Mouse (Mus musculus) myocyte (in vitro differentiated cells): ENCODE results near the gene Cops7b. TPM values are rescaled to one million over a fixed set of nuclear protein-coding genes. Genes with fewer than 3 reads are reported as not detected.
"Not testable (repeated sequence)": the region's sequence is repeated elsewhere in the genome, so short reads cannot be mapped to it uniquely, and the experiment has no call there.

Source experiments
- H3K27me3 ChIP-seq: one replicate; pipeline ENCODE4 v1.6.1; 2011; ENCODE audit not compliant: control insufficient read depth, insufficient read depth, insufficient read length
- H3K36me3 ChIP-seq: one replicate; pipeline ENCODE4 v1.6.1; 2011; ENCODE audit not compliant: control insufficient read depth, insufficient read depth
- H3K4me2 ChIP-seq: one replicate; pipeline ENCODE4 v1.6.1; 2011; ENCODE audit warnings: low read depth, control low read depth
- H3K4me3 ChIP-seq: one replicate; pipeline ENCODE4 v1.5.1; 2011; ENCODE audit warnings: mild to moderate bottlenecking, control low read depth, moderate library complexity
- H3K79me2 ChIP-seq: one replicate; pipeline ENCODE4 v1.6.1; 2011; ENCODE audit not compliant: control insufficient read depth, insufficient read depth
- H3ac ChIP-seq: one replicate; pipeline ENCODE4 v1.6.1; 2011; ENCODE audit not compliant: control insufficient read depth, insufficient read length
- CEBPB ChIP-seq: IDR thresholded peaks from 2 replicates; pipeline ENCODE4 v1.6.1; 2011; ENCODE audit warnings: mild to moderate bottlenecking, moderate library complexity; ENCODE audit not compliant: poor library complexity, insufficient read depth, severe bottlenecking
- E2F4 ChIP-seq: IDR thresholded peaks from one replicate; pipeline ENCODE4 v1.6.1; 2011; ENCODE audit warnings: mild to moderate bottlenecking, control low read depth, moderate library complexity; ENCODE audit not compliant: insufficient read depth
- MAX ChIP-seq: IDR thresholded peaks from one replicate; pipeline ENCODE4 v1.6.1; 2011; ENCODE audit warnings: low read depth, mild to moderate bottlenecking, control low read depth
- MYOD1 ChIP-seq, 3 experiments: IDR thresholded peaks; one replicate each; pipeline ENCODE4 v1.6.1; 2011; ENCODE audit warnings: control low read depth in 2 of 3, low read depth in 2 of 3, mild to moderate bottlenecking in 2 of 3, moderate library complexity in 1 of 3; ENCODE audit not compliant: insufficient read length in 2 of 3, control insufficient read depth in 1 of 3
- MYOG ChIP-seq, 3 experiments: IDR thresholded peaks; one replicate each; pipeline ENCODE4 v1.6.1; 2011; ENCODE audit warnings: control low read depth in 2 of 3, low read depth in 2 of 3, mild to moderate bottlenecking in 2 of 3; ENCODE audit not compliant: insufficient read length in 2 of 3, control insufficient read depth in 1 of 3, insufficient read depth in 1 of 3
- POLR2A ChIP-seq: IDR thresholded peaks from one replicate; pipeline ENCODE4 v1.6.1; 2011; ENCODE audit warnings: low read depth, mild to moderate bottlenecking, control low read depth, moderate library complexity; ENCODE audit not compliant: insufficient read length
- POLR2AphosphoS2 ChIP-seq: IDR thresholded peaks from one replicate; pipeline ENCODE4 v1.6.1; 2011; ENCODE audit warnings: low read depth, control low read depth; ENCODE audit not compliant: insufficient read length
- REST ChIP-seq: IDR thresholded peaks from one replicate; pipeline ENCODE4 v1.6.1; 2011; ENCODE audit warnings: mild to moderate bottlenecking, control low read depth, moderate library complexity; ENCODE audit not compliant: insufficient read depth, insufficient read length
- SRF ChIP-seq: IDR thresholded peaks from one replicate; pipeline ENCODE4 v1.6.1; 2011; ENCODE audit warnings: low read depth; ENCODE audit not compliant: control insufficient read depth, insufficient read length
- TCF12 ChIP-seq: IDR thresholded peaks from one replicate; pipeline ENCODE4 v1.6.1; 2011; ENCODE audit warnings: mild to moderate bottlenecking, control low read depth; ENCODE audit not compliant: poor library complexity, insufficient read depth, severe bottlenecking
- TCF3 ChIP-seq: IDR thresholded peaks from one replicate; pipeline ENCODE4 v1.6.1; 2011; ENCODE audit warnings: low read depth, control low read depth; ENCODE audit not compliant: insufficient read length
- USF1 ChIP-seq: IDR thresholded peaks from one replicate; pipeline ENCODE4 v1.6.1; 2011; ENCODE audit warnings: low read depth, mild to moderate bottlenecking, control low read depth, moderate library complexity
- polyA plus RNA-seq: library from polyadenylated mRNA; unstranded; fragments of >200 nt; fragmentation: generic; extraction: Trizol; gene quantifications from one replicate; pipeline ENCODE4 v1.2.1, GENCODE M21; 2012; ENCODE audit warnings: missing spikeins

Gene Cops7b
- polyA plus RNA-seq: 20.4 TPM

- Histone ChIP-seq H3K4me2 (peak within 1 kb of the TSS; percentile 83), H3K27me3 (no peaks in the 10 kb centered on the region), H3K79me2 (peaks cover 20% of the 10 kb centered on the region), H3ac (peak within 1 kb of the TSS; percentile 73), H3K36me3 (peaks cover 4% of the 10 kb centered on the region), H3K4me3 (peak within 1 kb of the TSS; percentile 37)
- TF ChIP-seq USF1 (no peak), MYOD1 (IDR thresholded peaks at IDR 0.05; ENCODE audit: control insufficient read depth in 1 of 3, insufficient read length in 2 of 3, low read depth in 2 of 3) (no peak), E2F4 (no peak), MAX (no peak), MYOG (IDR thresholded peaks at IDR 0.05; ENCODE audit: control insufficient read depth in 1 of 3, insufficient read depth in 1 of 3, insufficient read length in 2 of 3, low read depth in 2 of 3) (no peak), CEBPB (no peak), TCF3 (no peak), SRF (peak; percentile 33), POLR2AphosphoS2 (peak; percentile 69), POLR2A (peak; percentile 79), TCF12 (no peak)
Measured at GRCm38 (mm10) chr1:86582451-86583096, at the start of gene Cops7b, which contains the start of gene Pde6d. Gene Cops7b (plus strand): TSS chr1:86582904. Gene Pde6d (minus strand): TSS chr1:86582629.

- H3K36me3 ChIP-seq: peaks cover 32% of the 10 kb centered on the region
- no peak for TF ChIP-seq POLR2AphosphoS2
- no peak for TF ChIP-seq POLR2A
- TF ChIP-seq SRF: no peak
- no peak for TF ChIP-seq MYOD1 (IDR thresholded peaks at IDR 0.05; ENCODE audit: control insufficient read depth in 1 of 3, insufficient read length in 2 of 3, low read depth in 2 of 3)
- TF ChIP-seq USF1: no peak
- TF ChIP-seq CEBPB: no peak
- no peak for TF ChIP-seq E2F4
- no peak for TF ChIP-seq MAX
- no peak for TF ChIP-seq MYOG (IDR thresholded peaks at IDR 0.05; ENCODE audit: control insufficient read depth in 1 of 3, insufficient read depth in 1 of 3, insufficient read length in 2 of 3, low read depth in 2 of 3)
- no peak for TF ChIP-seq REST
- TF ChIP-seq TCF3: no peak
- TF ChIP-seq TCF12: no peak
- no peak overlapping the region for H3K4me2 ChIP-seq
- no peak overlapping the region for H3K4me3 ChIP-seq
- H3K79me2 ChIP-seq: peaks cover 27% of the 10 kb centered on the region
- H3K27me3 ChIP-seq: no peaks in the 10 kb centered on the region
- H3ac ChIP-seq: no peak overlapping the region
Measured at GRCm38 (mm10) chr1:86533411-86534130, 49.1 kb upstream of the Cops7b start.

- H3K36me3 ChIP-seq: peaks cover 13% of the 10 kb centered on the region
- H3K79me2 ChIP-seq: peaks cover 3% of the 10 kb centered on the region
- no peak overlapping the region for H3K4me2 ChIP-seq
- no peak for TF ChIP-seq USF1
- no peak for TF ChIP-seq MYOD1 (IDR thresholded peaks at IDR 0.05; ENCODE audit: control insufficient read depth in 1 of 3, insufficient read length in 2 of 3, low read depth in 2 of 3)
- TF ChIP-seq MAX: no peak
- no peak for TF ChIP-seq TCF12
- TF ChIP-seq TCF3: no peak
- TF ChIP-seq SRF: no peak
- TF ChIP-seq POLR2AphosphoS2: no peak
- no peak for TF ChIP-seq REST
- no peak for TF ChIP-seq MYOG (IDR thresholded peaks at IDR 0.05; ENCODE audit: control insufficient read depth in 1 of 3, insufficient read depth in 1 of 3, insufficient read length in 2 of 3, low read depth in 2 of 3)
- TF ChIP-seq CEBPB: no peak
- no peak for TF ChIP-seq E2F4
- no peak for TF ChIP-seq POLR2A
- no peaks in the 10 kb centered on the region for H3K27me3 ChIP-seq
- no peak overlapping the region for H3ac ChIP-seq
- H3K4me3 ChIP-seq: no peak overlapping the region
Measured at GRCm38 (mm10) chr1:86538383-86538782, 44.3 kb upstream of the Cops7b start.

- H3K4me2 ChIP-seq, H3K4me3 ChIP-seq, H3K27me3 ChIP-seq, H3K79me2 ChIP-seq, H3ac ChIP-seq: not testable (repeated sequence)
- peaks cover 11% of the 10 kb centered on the region for H3K36me3 ChIP-seq
Measured at GRCm38 (mm10) chr1:86539583-86539982, 43.1 kb upstream of the Cops7b start.
